Mouse (Mus musculus) embryonic facial prominence, embryonic 15.5 days (tissue): ENCODE measurements around the gene Cnih3. TPM values are rescaled to one million over a fixed set of nuclear protein-coding genes. Genes with fewer than 3 reads are reported as not detected.

Experiments
- ATAC-seq: fragments of 200-750 bp; cut with Nextera tagmentation; 2 replicates; pipeline ENCODE4 v1.8.0; 2017; ENCODE audit warnings: low read depth, moderate TSS enrichment; ENCODE audit not compliant: insufficient number of reproducible peaks, low FRiP score, low TSS enrichment
- H3K27ac ChIP-seq: fragments of 300-500 bp; sonication (generic); replicated peaks from 2 replicates; pipeline ENCODE4 v1.5.1; 2015; ENCODE audit warnings: mild to moderate bottlenecking, inconsistent platforms
- H3K27me3 ChIP-seq: fragments of 300-500 bp; sonication (generic); 2 replicates; pipeline ENCODE4 v1.6.1; 2015; ENCODE audit warnings: inconsistent platforms
- H3K36me3 ChIP-seq: fragments of 300-500 bp; sonication (generic); 2 replicates; pipeline ENCODE4 v1.6.1; 2015; ENCODE audit warnings: mild to moderate bottlenecking, inconsistent platforms
- H3K4me1 ChIP-seq: fragments of 300-500 bp; sonication (generic); 2 replicates; pipeline ENCODE4 v1.6.1; 2015; ENCODE audit warnings: inconsistent platforms
- H3K4me2 ChIP-seq: fragments of 300-500 bp; sonication (generic); replicated peaks from 2 replicates; pipeline ENCODE4 v1.6.1; 2015; ENCODE audit warnings: mild to moderate bottlenecking, inconsistent platforms
- H3K4me3 ChIP-seq: fragments of 300-500 bp; sonication (generic); replicated peaks from 2 replicates; pipeline ENCODE4 v1.5.1; 2015; ENCODE audit warnings: mild to moderate bottlenecking, inconsistent platforms
- H3K9ac ChIP-seq: fragments of 300-500 bp; sonication (generic); 2 replicates; pipeline ENCODE4 v1.6.1; 2015; ENCODE audit warnings: inconsistent platforms
- H3K9me3 ChIP-seq: fragments of 300-500 bp; sonication (generic); replicated peaks from 2 replicates; pipeline ENCODE4 v1.6.1; 2016; ENCODE audit warnings: inconsistent platforms
- WGBS: fragments of 180-500 bp; shearing (Covaris S2); methylation state at CpG from one replicate; pipeline ENCODE4 v1.1.7; 2015; 5-methylcytosine and 5-hydroxymethylcytosine counted together
- polyA plus RNA-seq: library from polyadenylated mRNA; unstranded; fragments of >200 nt; fragmentation: Nextera tagmentation; extraction: Ambion mirVana; gene quantifications from 2 replicates; pipeline ENCODE4 v1.2.1, GENCODE M21; 2015

Gene Cnih3
- polyA plus RNA-seq, 1 experiment from 2014 or later, result 1.8 TPM

- Histone ChIP-seq H3K4me1 (no peaks in the 10 kb centered on the region), H3K36me3 (no peaks in the 10 kb centered on the region), H3K4me2 (no peak overlapping the region), H3K9me3 (no peaks in the 10 kb centered on the region), H3K9ac (no peak overlapping the region), H3K4me3 (no peak overlapping the region), H3K27me3 (no peaks in the 10 kb centered on the region), H3K27ac (no peak overlapping the region)
- no peak for ATAC-seq
- WGBS, result 64% methylated on average over 18 of the region's 18 CpGs
Measured at GRCm38 (mm10) chr1:181408086-181408975, 55.9 kb downstream of the Cnih3 start.

- no peak for ATAC-seq
- WGBS, result 71% methylated on average over 9 of the region's 9 CpGs
- no peak overlapping the region for H3K4me3 ChIP-seq
- H3K27me3 ChIP-seq, result no peaks in the 10 kb centered on the region
- H3K4me2 ChIP-seq, result no peak overlapping the region
- H3K9me3 ChIP-seq, result no peaks in the 10 kb centered on the region
- H3K9ac ChIP-seq, result no peak overlapping the region
- H3K27ac ChIP-seq, result no peak overlapping the region
- H3K36me3 ChIP-seq, result no peaks in the 10 kb centered on the region
- H3K4me1 ChIP-seq, result no peaks in the 10 kb centered on the region
Measured at GRCm38 (mm10) chr1:181409693-181410092, 57.3 kb downstream of the Cnih3 start.

DNA sequence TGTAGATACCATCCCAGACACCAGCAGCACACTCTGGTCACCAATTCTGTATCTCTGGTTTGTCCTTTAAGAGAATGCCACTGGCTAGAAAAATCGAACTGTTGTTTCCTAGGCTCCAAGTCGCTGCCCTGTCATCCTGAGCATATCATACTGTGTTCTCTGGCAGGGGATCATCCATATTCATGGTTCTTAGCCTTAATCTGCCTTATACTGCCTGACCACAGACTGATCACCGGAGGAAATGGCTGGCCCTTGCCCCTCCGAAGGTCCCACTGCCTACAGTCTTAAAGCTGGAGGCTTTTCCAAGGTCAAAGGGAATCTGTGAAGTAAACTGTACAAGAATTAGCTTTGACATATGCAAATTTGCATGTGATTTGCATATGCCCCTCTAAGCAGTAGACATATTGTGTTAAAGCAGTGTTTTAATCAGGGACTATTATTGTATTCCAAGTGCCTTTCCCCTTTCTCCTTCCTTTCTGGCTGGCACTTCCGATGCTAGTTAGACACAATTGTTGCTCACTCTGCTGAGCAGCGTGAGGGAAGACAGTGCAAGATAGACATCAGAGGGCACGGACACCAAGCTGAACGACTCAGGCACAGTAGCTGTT is 58.3 kb downstream of the Cnih3 start:
- no peaks in the 10 kb centered on the region for H3K4me1 ChIP-seq
- H3K27me3 ChIP-seq, result no peaks in the 10 kb centered on the region
- WGBS, result 67% methylated on average over 8 of the region's 8 CpGs
- H3K4me2 ChIP-seq, result no peak overlapping the region
- no peak overlapping the region for H3K4me3 ChIP-seq
- no peak for ATAC-seq
- H3K9ac ChIP-seq, result no peak overlapping the region
- H3K36me3 ChIP-seq, result no peaks in the 10 kb centered on the region
- no peaks in the 10 kb centered on the region for H3K9me3 ChIP-seq
- H3K27ac ChIP-seq, result no peak overlapping the region

DNA sequence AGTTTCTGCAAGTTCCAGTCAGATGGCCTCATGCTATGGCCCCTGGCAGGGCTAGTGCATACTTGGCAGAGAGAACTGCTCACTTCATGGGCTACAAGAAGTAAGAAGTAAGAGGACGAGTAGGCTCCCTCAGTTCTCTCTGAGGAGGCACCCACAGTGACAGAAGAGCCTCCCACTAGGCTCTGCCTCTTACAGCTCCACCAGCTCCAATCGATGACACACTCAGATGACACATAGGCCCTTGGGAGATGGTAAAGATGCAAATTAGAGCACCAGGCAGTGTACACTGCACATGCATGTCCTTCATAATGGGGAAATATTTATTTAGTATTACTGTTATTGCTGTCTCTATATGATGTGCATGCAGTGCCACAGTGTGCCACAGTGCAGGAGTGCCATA is 62.6 kb downstream of the Cnih3 start:
- Histone ChIP-seq H3K4me3 (no peak overlapping the region), H3K4me2 (no peak overlapping the region), H3K27ac (no peak overlapping the region), H3K36me3 (no peaks in the 10 kb centered on the region), H3K9ac (no peak overlapping the region), H3K9me3 (no peaks in the 10 kb centered on the region), H3K4me1 (peaks cover 18% of the 10 kb centered on the region), H3K27me3 (no peaks in the 10 kb centered on the region)
- ATAC-seq, result no peak
- 77% methylated on average over 2 of the region's 2 CpGs for WGBS

DNA sequence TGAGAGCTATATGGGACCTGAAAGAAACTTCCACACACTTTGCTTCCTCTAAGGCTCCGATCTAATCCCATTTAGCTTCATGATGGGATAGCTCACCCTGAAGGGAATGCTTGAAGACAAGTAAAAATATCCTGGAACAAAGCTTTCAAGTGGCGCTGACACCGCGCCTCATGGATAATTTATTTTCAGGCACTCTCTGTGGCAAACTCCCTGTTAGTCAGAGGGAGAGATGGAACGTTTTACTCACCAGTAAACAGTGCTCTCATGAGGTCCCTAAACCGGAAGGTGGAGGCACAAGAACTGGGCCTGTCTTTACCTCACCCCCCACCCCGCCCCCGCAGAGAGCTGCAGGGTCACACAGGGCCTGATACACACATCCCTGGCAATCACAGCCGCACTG is 64.4 kb downstream of the Cnih3 start:
- Histone ChIP-seq H3K4me1 (peaks cover 22% of the 10 kb centered on the region), H3K4me3 (no peak overlapping the region), H3K27me3 (no peaks in the 10 kb centered on the region), H3K9me3 (no peaks in the 10 kb centered on the region), H3K4me2 (no peak overlapping the region), H3K9ac (no peak overlapping the region), H3K36me3 (no peaks in the 10 kb centered on the region), H3K27ac (no peak overlapping the region)
- ATAC-seq, result no peak
- WGBS, result 70% methylated on average over 9 of the region's 9 CpGs

DNA sequence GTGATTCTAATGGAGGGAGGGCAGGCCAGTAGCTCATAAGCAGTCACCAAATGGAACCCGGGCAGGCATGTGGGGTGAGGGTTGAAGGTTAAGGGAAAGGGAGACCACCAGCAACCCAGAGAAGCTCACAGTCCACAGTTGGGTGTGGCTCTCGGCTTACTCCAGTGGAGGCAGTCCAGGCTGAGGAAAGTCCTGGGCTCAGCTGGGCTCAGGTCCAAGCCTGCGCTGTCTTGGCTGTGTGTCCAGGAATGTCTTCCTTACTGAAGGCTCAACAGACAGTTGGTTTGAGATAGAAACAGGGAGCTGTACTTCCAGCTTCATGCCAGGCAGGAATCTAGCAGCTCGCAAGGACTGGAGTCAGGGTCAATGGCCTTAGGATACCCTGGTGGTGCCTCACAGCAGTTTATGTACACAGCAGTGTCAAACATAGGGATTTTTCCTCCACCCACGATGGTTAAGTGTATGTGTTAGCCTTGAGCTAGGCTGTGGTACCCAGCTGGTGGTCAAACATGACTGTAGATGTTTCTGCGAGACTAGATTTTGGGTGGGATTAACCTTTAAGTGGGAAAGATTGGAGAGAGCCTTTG is 65.6 kb downstream of the Cnih3 start:
- H3K9me3 ChIP-seq, result no peaks in the 10 kb centered on the region
- H3K27ac ChIP-seq, result no peak overlapping the region
- 64% methylated on average over 6 of the region's 6 CpGs for WGBS
- no peak overlapping the region for H3K4me3 ChIP-seq
- no peak for ATAC-seq
- H3K27me3 ChIP-seq, result no peaks in the 10 kb centered on the region
- H3K4me1 ChIP-seq, result peaks cover 24% of the 10 kb centered on the region
- H3K4me2 ChIP-seq, result no peak overlapping the region
- no peaks in the 10 kb centered on the region for H3K36me3 ChIP-seq
- no peak overlapping the region for H3K9ac ChIP-seq

DNA sequence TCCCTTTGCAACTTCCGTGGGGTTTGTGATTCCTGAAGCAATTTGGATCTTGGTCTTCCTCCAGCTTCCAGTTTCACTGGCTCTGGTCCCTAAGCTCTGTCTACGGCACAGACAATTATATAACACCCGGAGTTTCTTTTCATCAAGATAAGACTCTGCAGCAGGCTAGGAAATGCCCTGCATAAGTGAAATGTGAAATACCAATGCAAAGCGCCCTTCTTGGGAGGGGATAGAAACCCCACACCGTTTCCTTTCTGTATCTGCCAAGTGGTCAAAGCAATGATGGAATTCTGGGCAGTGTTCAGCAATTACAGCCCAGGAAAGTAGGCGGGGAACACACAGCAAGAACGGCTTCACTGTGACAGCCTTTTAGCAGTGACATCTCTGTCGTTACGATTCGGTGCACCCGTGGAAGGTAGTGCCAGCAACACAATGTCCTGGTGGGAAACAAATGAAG is 67.7 kb downstream of the Cnih3 start:
- Histone ChIP-seq H3K27me3 (no peaks in the 10 kb centered on the region), H3K9me3 (no peaks in the 10 kb centered on the region), H3K4me3 (no peak overlapping the region), H3K4me1 (peaks cover 28% of the 10 kb centered on the region), H3K36me3 (no peaks in the 10 kb centered on the region), H3K4me2 (no peak overlapping the region), H3K9ac (no peak overlapping the region), H3K27ac (no peak overlapping the region)
- ATAC-seq, result no peak
- WGBS, result 29% methylated on average over 11 of the region's 11 CpGs

GRCm38 (mm10) chr1:181422796-181423195 is 70.4 kb downstream of the Cnih3 start:
- Histone ChIP-seq H3K9me3 (no peaks in the 10 kb centered on the region), H3K27me3 (no peaks in the 10 kb centered on the region), H3K9ac (no peak overlapping the region), H3K36me3 (no peaks in the 10 kb centered on the region), H3K4me2 (no peak overlapping the region), H3K27ac (no peak overlapping the region), H3K4me3 (no peak overlapping the region), H3K4me1 (peaks cover 24% of the 10 kb centered on the region)
- WGBS, result 62% methylated on average over 6 of the region's 6 CpGs
- no peak for ATAC-seq

DNA sequence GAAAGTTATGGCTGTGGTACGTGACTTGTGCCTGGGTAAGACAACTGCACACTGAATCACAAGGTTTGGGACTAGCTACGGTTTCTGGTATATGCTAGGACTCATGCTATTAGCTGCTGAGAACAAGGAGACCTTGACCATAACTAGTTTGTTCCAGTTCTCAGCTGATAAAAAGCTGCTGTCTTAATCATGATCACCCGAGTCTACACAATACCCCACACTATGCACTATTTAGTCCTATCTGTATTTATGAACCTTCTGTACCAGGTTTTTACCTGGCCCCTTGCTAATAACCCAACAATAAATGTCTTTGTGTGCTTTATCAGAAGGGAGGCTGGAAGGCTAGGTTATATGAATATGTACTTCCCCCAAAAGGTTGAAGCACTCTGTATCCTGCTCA is 72.5 kb downstream of the Cnih3 start:
- ATAC-seq, result no peak
- no peak overlapping the region for H3K4me2 ChIP-seq
- WGBS, result 80% methylated on average over 3 of the region's 3 CpGs
- no peak overlapping the region for H3K27ac ChIP-seq
- no peak overlapping the region for H3K4me3 ChIP-seq
- H3K9me3 ChIP-seq, result no peaks in the 10 kb centered on the region
- peaks cover 10% of the 10 kb centered on the region for H3K4me1 ChIP-seq
- no peaks in the 10 kb centered on the region for H3K36me3 ChIP-seq
- no peak overlapping the region for H3K9ac ChIP-seq
- H3K27me3 ChIP-seq, result no peaks in the 10 kb centered on the region

- no peak overlapping the region for H3K27ac ChIP-seq
- no peak overlapping the region for H3K4me3 ChIP-seq
- no peaks in the 10 kb centered on the region for H3K36me3 ChIP-seq
- no peak for ATAC-seq
- no peak overlapping the region for H3K9ac ChIP-seq
- 77% methylated on average over 3 of the region's 3 CpGs for WGBS
- no peaks in the 10 kb centered on the region for H3K27me3 ChIP-seq
- no peak overlapping the region for H3K4me2 ChIP-seq
- no peaks in the 10 kb centered on the region for H3K9me3 ChIP-seq
- peaks cover 6% of the 10 kb centered on the region; the same call in 1 of the 2 replicates for H3K4me1 ChIP-seq
Measured at GRCm38 (mm10) chr1:181425388-181425787, 73.0 kb downstream of the Cnih3 start.

GRCm38 (mm10) chr1:181426406-181426805 is 74.0 kb downstream of the Cnih3 start:
- no peak overlapping the region for H3K4me3 ChIP-seq
- no peak for ATAC-seq
- no peak overlapping the region for H3K9ac ChIP-seq
- H3K27me3 ChIP-seq, result no peaks in the 10 kb centered on the region
- H3K4me2 ChIP-seq, result no peak overlapping the region
- H3K4me1 ChIP-seq, result peaks cover 6% of the 10 kb centered on the region; the same call in 1 of the 2 replicates
- no peak overlapping the region for H3K27ac ChIP-seq
- no peaks in the 10 kb centered on the region for H3K36me3 ChIP-seq
- H3K9me3 ChIP-seq, result no peaks in the 10 kb centered on the region
- WGBS, result 82% methylated on average over 5 of the region's 5 CpGs
